Mouse (Mus musculus) mature B cell (primary cell): ENCODE data around the gene Vps41.

Experiments
- in situ Hi-C: fragments of 300-500 bp; cut with MboI; formaldehyde crosslinking; loops from 2 replicates; pipeline ENCODE4 v1.14.3; 2019

Gene Vps41

GRCm38 (mm10) chr13:18868825-18869224 lies 151.7 kb downstream of the Vps41 start:
- in situ Hi-C loops: no loop called here

DNA sequence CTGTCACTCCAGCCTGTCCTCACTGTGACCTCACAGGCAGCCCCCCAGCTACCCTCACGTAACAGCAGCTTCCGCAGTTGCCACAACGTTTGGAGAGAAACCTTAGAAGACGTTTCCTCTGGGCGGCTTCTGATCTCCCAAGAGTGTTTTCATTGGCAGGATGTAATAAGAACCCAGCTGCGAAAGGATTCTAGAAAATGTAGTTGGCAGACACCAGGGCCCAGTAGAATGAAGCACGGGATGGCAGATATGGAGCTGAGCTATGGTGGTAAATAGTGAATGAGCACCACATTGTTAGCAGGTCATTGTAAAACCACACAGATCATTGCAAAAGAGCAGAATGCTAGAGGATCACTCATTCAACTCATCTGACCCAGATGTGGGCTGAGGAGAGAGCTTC lies 158.2 kb downstream of the Vps41 start:
- in situ Hi-C loops: no loop called here

DNA sequence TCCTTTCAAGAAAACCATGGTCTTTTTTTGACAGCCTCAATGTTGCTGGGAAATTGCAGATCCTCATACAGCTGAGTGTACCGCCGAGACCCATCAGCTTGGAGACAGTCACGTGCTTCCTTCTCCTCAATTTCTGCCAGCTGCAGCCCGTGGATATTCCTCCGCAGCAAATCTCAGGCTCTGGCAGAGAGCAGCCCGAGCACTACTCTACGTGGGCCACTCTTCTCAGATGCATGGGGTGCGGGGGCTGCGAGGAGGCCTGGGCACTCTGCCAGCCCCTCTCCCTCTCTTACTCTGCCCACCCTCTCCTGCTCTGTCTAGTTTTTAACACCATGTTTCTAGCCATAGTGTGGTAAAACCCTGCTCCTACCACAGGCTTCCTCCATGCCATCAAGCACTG lies 175.8 kb downstream of the Vps41 start:
- in situ Hi-C loops: no loop called here

DNA sequence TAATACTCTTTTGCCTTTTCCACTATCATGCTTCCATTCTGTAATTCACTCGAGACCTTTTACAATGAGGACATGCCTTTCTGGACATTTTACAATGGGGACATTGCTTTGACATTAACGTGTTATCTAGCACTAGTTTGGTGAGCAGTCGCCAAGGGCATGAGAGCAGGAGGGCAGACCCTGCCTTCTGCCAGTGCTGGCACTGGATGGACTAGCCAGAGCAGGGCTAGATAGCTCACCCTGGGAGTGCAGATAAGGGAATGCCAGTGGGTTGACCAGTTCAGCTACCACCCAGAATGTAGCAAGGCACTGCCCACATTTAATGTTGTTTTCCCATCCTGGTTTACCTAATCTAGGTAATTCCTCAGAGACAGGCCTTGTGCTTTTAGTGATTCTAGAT lies 179.7 kb downstream of the Vps41 start:
- in situ Hi-C loops: no loop called here

GRCm38 (mm10) chr13:18903623-18904022 lies 186.5 kb downstream of the Vps41 start:
- in situ Hi-C loops: no loop called here

DNA sequence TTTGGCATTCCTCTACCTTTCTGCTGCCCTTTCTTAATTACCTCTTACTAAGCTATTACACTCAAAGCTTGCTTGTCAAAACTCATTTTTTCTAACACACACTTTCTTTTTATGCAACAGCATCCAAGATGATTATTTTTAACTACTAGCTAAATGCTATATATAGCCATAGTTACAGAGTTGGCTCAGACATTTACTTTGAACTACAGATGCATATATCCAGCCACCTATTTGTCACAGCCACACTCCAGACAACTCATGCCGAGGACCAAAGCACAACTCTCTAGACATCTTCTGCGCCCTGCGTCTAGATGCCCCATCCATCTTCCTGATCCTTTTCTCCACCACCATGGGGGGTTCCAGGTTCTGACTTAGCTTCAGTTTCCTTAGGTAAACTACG lies 197.7 kb downstream of the Vps41 start:
- in situ Hi-C loops: no loop called here
